Mouse (Mus musculus) cerebellum, adult (tissue): ENCODE results near the gene Dnah2.

ENCODE experiments used
- ATAC-seq: cut with Nextera tagmentation; 2 replicates; pipeline ENCODE4 v1.9.2; 2017; ENCODE audit warnings: mild to moderate bottlenecking, moderate library complexity, mixed read lengths; ENCODE audit not compliant: insufficient number of reproducible peaks, low FRiP score, low TSS enrichment

The Dnah2 gene

DNA sequence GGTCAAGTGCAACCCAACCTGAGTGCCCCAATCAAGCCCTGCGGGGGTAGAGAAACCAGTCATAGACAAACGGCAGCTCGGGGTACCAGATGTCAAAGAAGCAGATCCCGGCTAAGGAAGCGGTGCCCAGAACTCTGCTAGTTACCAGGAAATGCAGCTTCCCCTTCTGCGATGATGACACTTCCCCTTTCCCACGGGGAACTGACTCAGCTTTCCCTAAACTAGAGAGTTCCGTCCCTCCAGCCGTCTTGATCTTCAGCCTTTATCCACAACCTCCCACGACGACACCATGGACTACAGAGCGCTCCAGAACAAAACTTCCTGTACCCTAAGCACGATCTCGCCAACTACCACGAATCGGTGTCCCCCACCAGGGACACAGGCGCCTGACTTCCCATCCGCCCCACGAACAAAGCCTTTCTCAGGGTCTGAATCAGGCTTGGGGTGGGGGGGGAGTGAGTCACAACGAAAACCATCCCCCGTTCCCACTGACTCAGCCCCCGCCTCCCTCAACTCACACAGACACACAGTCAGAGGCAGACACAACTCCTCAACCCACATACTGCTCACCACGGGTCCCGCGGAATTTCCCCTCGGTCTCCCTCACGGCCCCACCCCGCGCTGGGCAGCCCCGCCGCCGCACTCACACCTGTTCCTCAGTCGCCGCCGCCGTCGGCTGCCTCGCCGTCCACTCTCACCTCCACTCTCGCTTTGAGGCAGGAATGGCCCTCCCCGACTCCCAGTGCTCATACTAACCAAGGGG lies 138.4 kb downstream of the Dnah2 start:
- ATAC-seq = no peak

DNA sequence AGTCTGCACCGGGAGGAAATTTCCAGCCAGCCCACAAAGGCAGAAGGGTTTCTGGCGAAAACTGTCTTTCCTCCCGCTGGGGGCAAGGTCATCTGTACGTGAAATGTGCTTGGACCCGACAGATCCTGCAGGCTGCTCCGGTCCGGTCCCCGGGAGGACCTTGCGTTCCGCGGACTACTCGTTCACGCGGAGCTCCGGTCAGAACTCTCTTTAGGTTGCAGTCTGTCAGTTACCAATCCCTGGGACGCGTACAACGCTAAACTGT lies 138.9 kb downstream of the Dnah2 start:
- ATAC-seq = no peak

DNA sequence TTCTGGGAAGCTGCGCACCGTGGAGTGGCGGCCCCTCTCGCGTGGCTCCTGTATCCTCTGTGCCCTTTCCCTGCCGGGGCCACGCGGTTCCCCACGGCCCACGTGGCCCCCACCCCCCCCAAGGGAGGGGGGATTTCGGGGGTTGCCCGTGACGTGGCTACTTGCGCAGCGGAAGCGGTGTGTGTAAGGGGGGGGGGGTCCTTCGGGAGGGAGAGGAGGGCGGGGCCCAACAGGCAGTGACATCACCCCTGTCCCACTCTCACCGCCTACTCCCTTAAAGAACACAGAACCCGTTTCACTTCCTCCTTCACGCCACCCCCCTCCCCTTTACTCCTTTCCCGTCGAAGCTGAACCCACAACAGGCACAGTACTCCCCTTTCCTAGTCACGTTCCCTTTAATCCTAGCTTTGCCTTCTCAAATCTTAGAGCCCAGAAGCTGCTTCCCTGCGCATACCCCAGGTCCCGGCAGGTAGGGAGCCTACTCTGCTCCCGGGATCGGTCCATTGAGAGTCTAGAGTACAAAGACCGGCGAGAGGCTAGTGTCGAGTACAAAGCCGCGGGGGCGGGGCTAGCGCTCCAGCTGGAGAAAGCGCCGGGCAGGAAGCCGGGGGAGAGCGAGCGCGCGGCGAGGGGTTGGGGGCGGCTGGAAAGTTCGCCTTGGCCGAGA lies 139.4 kb downstream of the Dnah2 start:
- no peak for ATAC-seq

DNA sequence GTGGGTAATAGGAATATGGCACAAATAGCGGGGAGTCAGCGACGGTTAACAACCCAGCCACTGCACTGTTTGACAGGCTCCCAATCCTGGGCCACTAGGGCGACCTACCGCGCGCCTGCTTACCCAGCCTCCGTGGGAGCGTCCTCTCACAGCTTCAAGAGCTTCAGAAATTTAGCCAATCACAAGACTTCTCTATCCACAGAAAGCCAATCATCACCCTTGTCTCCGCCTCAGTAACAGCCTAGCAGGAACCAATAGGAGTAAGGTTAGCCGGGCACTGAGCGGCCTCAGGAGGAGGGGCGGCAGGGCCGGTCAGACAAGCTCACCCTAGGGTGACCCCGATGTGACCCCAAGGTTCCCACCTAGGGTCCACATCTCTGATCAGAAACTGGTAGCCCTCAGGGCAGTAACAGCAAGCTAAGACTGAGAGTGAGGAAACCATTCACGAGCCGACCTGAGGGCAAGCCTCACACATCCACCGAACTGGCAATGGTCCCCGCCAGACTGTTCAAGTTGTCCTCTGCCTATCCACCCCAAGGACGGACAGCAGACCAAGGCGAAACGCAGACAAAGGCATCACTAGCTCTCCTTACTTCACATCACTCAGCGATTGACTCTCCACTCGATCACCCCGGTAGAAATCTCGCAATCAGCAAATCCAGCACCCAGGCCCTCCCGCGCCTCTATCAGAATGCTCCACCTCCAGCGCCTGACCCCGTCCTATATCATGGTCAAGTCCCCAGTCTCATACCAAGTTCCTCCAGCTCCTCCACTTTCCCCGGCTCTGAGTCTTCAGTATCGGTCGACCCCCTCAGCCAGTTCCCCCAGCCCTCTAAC lies 140.2 kb downstream of the Dnah2 start:
- ATAC-seq = peak; percentile 77

DNA sequence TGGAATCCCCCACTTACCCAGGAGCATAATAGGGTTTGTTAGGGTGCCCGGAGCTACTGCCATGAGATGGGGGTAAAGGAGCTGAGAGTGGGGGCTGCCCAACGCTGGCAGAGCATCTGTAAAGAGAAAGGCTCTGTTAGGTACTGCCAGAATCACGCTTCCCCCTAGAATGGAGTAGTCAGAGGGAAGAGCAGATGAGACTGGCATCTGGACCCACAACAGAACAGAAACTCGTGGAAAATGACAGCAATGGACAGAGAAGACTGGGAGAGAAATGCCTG lies 141.2 kb downstream of the Dnah2 start:
- no peak for ATAC-seq

DNA sequence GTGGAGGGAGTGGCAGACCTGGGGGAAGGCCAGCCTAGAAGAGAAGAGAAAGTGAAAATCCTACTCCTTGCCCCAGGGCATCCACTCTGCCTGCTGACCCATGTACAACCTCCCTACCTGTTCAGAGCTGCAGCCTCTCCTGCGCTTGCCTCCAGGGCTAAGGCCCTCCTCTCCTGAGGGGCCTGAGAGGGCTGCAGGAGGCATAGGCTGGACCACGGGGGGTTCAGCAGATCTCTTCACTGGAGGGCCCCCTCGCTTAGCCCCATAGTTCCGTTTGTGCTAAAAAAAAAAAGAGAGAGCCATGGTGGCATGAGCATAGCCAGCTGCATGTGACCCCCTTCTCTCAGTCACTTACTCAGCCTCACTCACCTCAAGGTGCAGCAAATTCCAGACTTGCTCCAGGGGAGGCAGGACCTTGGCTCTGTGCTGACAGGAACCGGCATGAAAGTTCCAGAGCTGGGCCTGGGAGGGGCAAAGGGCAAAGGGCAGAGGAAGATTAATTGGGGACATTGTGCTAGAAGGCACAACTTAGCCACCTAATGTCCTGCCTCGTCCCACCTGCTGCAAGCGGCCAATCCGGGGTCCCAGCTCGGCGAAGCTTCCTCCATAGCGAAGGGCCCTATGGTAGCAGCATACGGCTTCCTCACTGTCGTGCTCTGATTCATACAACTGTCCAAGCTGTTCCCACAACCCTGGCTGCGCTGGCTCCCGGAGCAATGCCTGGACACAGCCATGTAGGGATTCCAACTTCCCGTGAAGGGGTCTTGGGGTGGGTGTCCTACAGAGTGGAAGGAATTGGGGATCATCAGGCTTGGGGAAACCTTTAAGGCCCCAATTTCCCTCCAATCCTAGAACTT lies 141.8 kb downstream of the Dnah2 start:
- no peak for ATAC-seq

DNA sequence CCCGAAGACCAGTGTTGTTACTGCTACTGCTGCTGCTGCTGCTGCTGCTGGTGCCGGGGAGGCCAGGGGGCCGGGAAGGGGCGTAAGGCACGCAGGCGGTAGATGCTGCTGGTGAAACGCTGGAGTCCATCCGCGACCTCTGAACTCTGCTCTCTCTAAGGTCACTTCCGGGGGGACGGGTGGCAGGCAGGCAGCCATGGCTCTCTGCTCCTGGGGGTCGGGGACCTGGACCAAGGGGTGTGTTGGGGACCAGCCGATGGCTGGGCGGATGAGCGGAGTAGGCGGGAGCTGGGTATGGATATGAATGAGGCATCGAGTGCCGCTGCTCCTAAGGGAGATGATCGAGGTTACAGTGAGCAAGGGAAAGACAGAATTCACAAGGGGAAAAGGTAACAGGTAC lies 142.6 kb downstream of the Dnah2 start:
- no peak for ATAC-seq

DNA sequence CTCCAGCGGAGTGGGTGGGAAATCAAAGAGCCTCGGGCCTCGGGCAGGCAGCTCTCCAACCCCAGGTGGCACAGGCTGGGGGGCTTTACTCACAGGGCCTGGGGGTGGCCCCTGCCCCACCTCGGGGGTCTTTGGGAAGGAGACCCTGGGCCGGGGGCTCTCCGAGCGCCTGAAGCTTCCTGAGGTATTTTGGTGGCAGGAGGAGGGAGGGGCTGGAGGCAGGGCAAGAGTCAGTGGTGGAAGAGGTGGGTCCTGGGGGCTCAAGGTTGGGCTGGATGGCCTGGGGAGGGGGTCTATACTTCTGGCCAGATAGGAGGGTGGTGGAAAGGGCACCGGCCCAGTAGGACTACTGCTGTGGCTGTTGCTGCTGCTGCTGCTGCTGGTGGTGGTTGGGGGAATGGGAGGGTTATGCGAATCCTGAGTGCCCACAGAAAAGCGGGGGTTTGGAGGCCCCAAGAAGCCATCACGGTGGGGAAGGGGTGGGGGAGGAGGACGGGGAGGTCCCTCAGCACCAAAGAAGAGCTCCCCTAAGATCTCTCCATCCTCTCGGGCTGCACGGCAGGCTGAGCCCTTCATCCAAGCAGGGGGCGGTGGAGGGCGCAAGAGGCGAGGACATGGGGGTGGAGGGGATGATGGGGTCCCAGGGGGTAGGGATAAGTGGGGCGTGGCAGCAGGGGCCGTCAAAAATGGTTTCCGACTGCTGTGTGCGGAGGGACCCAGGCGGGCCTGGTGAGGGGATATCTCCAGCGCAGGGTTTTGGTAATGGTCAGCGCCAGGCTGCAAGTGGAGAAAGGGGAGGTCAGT lies 143.3 kb downstream of the Dnah2 start:
- no peak for ATAC-seq

DNA sequence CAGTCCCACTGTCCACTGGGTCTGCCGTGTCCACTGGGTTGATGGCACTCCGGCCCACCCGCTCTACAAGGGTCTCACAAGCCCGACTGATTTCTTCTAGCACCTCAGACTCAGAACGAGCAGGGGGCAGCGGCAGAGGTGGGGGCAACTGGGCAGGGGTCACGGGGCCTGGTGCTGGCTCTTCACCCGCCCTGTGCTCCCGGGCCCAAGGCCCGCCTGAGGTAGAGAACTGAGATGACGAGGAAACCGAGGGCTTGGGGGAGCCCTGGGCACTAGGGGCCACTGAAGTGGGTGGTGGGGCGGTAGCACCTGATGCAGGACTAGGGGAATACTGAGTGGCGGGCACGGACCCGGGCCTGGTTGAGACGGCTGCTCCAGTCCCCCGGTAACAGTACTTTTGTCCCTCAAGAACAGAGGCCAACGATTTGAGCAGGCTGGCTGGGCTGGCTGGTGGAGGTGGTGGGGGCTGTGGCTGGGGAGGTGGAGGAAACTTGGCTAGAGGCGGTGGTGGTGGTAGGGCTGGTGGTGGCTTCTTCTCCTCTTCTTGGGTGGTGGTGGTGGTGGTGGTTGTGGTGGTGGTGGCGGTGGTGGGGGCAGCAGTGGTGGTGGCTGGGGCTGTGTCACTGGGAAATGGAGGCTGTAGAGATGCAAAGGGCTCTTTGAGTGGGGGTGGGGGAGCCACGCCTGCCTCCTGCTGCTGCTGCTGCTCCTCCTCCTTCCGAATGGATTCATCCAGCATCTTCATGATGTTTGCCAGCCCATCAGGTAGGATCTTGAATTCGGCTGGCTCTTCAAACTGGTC lies 144.1 kb downstream of the Dnah2 start:
- ATAC-seq = no peak

DNA sequence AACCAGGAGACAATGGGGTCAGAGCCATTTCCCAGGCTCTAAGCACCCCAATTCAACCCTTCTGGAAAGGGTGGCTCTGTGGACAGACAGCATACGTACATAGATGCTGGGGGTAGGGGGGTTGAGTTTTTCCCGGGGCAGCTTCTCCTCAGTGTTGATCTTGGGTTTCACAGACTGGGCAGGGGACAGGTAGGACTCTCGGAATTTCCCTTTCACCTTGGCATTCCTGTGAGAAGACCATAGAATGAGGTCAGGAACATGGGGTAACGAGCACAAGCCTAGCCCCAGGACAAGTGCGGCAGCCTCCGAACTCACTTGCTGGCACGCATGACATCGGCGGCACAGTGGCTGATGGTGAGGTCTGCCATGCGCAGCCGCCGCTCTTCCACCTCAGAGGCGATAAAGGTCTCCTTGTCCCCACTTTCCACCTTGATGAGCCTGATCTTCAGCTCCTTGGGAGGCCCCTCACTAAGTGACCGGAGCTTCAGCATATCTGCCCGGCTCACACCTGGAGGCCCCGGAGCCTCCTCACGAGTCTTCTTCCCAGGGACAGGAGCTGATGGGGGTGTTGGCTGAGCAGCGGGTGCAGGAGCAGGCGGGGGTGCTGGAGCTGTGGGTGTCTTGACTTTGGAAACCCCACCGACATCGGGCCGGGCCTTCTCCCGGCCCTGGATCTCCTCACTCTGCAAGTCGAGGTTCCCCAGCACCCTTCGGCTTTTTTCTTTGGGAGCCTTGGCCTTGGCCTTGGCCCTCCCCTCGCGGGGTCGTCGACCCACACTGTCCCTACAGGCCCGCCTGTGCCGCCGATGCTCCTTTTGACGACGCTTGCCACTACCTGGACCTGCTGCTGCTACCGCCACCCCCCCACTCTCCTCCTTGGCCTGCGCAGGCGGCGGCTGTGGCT lies 145.0 kb downstream of the Dnah2 start:
- ATAC-seq = no peak

DNA sequence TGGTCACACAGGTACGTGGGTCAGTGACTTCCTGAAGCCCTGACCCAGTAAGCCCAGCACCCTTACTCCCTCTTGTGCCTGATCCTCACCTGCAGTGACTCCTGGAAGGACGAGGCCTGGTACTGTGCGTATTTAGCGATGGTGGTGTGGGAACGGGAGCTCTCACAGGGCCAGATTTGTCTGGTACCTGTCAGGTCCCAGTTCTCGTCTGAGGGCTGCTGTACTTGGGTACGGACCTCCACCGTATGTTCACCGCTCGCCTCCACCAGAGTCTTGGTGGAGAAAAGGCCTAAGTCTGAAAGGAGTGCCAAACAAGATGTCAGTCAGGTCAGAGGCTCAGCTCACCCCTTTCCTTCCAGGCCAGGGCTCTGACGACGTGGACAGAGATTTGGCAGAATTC lies 146.9 kb downstream of the Dnah2 start:
- no peak for ATAC-seq

DNA sequence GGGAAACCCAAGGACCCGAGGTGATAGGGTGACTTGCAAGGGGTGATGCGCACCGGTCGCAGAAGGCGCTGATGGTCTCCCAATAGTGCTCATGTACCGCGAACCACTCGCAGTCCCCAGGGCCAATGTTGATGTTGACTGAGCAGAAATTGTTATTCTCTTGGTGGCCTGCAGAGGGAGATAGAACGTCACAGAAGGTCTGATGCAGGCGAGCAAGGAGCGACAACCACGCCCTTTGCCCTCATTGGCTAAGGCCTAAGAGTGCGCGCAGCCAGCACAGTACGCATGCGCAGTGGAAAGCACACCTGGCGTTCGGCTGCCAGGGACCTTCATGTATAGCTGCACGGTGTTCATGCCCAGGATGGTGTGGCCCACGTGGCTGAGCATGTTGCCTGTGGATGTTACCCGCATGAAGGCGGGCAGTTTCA lies 147.7 kb downstream of the Dnah2 start:
- ATAC-seq = peak; percentile 63

DNA sequence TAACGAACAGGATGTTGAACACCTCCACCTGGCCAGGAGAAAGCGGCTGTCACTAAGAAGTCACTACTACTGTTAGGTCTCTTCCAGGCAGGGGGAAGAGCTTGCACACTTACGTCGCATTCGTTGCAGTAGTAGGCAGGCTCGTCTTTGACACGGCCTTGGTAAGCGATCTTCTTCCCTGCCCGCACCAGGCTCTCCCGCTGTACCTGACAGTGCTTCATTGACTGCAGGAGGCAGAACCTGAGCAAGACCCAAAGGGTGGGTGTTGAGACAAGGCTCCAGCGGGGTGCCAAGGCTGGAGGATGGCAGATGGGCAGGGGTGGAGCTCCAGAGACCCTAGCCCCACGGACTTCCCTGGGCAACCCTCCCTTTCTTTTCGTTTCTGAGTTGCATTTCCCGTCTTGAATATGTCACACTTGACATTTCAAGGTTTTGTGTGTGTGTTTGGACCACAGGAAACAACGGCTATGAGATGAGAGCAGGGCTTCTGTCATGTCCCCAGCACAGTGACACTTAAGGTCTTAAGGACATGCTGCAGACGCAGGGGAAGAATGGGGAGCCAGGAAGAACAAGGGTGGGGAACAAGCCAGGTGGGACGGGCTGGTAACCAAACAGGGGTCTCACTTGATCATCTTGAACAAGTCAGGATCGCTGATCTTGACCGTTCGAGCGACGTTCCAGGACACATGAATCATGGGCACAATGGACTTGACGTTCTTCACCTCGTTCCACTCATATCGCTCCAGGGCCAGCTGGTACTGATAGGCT lies 148.6 kb downstream of the Dnah2 start:
- ATAC-seq = no peak

DNA sequence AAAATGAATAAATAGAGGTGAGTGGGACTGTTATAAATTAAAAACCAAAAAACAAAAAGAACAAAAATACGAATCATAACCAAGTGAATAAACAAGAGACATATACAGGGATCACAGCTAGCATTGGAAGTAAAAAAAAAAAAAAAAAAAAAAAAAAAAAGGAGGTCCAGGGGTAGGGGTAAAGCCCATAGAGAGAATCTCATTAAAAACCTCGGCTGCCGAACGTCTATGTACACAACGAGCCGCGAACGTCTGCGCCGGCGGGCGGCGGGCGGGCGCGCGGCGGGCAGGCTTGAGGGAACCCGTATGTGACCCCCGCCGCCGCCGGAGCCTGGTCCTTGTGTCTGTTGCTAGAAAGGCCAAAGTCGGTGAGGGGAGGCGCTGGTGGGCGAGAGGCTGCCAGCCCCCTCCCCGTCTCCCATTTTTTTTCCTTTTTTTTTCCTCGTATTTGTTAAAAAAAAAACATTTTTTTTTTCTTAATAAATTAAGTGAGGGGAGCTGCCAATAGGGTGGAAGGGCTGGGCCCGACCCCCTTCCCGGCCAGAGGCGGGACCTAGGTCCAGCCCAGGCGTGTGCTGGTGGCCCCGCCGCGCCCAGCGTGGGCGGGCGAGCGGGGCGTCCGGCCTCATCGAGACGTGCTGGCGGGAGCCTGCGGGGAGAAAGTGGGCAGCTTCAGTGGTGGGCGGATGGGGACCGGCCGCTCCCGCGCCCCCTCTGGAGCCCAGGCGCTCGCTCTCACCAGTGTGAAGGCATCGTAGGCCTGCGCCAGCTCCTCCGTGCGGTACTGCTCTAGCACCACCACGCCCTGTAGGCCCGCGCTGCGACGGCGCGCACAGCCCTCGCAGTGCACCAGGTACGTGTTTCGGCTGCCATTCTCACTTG lies 149.5 kb downstream of the Dnah2 start:
- no peak for ATAC-seq

DNA sequence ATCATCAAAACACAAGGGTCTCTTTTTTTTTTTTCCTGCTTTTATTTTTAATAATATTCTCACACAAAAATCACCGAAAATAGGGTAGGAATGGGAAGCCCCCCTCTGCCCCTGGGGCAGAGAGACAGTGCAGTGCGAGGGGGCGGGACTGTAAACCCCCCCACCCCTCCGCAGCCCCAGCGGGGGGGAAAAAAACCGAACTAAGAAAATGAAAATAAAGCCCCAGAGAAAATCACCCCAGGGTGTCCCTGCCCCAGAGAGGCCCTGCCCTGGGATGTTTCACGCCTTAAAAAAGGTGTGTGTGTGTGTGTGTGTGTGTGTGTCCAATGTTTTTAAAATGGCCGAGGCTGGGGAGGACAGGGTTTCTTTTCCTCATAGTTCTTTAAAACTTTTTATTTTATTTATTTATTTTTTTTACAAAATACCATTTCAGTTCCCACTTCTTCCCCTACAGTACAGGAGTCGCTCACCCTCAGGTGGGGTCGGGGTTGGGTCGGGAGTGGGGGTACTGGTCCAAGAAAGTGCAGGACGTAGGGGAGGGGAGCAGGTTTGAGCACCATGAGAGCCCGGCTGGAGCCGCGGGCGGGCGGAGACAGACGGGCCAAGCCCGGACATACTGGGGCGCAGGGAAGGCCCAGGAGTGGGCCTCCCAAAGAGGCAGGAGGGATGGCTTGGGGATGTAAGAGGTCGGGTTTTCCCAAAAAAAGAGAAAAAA lies 150.3 kb downstream of the Dnah2 start:
- no peak for ATAC-seq

DNA sequence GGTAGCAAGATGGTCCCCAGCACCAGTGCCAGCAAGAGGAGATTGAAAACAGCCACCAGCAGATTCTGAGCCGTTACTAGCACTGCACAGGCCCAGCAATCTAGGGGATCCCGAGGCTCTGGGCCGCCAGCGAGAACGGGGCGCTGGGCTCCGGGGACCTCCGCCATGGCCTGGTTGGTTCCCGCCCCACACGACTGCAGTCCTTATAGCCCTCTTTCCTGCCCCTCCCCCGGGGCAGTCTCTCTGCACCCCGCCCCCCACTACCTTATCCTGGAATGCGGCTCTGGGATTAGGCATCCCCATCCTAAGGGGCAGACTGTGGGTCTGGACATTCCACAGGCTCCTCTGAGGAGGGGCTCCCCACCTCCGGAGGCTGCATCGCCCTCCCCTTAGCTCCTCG lies 150.9 kb downstream of the Dnah2 start, which contains the start of gene Tmem88:
Tmem88 (minus strand) TSS at position 176 of the 400 bp plus-strand sequence.
- no peak for ATAC-seq
